Mouse (Mus musculus) heart, postnatal 25 days (tissue): Measurements from ENCODE around the gene Lca5l. TPM values are rescaled to one million over a fixed set of nuclear protein-coding genes. Genes with fewer than 3 reads are reported as not detected.
A peak's percentile ranks its signal among the peaks of the same experiment; 100 is the strongest.
"Not testable (repeated sequence)": the region's sequence is repeated elsewhere in the genome, so short reads cannot be mapped to it uniquely, and the experiment has no call there.

Source experiments
- DNase-seq: peaks from one replicate; pipeline ENCODE4 v3.0.0; 2022; ENCODE audit warnings: low spot score
- intact Hi-C: fragments of 180-260 bp; cut with DNase I; formaldehyde crosslinking; loops from one replicate; pipeline ENCODE4 v1.15.1; 2025
- total RNA-seq, 2 experiments: library from RNA; stranded (reverse); gene quantifications; 2 replicates each; pipeline ENCODE4 v1.2.3; 2021

The Lca5l gene
- total RNA-seq, 2 experiments from 2014 or later = 0.47 to 0.61 TPM

DNA sequence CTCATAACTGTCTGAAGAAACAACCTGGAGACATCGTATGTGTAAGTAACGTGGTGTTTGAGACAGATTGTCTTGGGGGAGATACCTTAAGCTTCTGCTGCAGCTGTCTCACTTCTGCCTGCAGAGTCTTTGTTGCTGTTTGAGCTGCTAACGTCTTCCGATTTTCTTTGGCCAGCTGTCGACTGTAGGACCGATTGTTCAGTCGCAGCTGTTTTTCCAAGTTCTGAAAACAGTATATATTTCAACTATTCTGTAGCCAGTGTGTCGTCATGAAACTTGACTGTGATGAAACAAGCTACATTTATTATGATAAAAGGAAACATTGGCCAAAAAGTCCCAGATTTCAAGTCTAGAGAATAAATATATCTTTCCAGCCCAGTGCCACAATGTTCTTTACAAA, 18.4 kb downstream of the Lca5l start:
- DNase-seq = no peak
- intact Hi-C loops = no loop called here

DNA sequence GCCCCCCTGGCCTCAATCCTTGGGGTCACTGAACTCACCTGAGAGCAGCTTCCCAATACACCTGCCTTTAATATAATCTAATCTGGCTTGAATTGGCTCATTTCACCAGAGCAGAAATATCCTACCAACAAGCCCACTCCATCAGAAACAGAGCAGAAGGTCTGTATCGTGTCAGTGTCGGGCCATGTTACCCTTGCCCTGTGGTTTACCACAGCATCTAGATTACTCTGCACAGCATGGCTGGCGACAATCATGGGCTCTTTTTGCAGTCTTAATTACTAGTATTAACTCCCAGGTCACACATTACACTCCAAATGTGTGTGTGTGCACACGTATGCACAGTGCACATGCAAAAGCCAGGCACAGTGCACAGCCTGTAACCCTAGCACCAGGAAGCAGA, 23.2 kb downstream of the Lca5l start:
- intact Hi-C loops = no loop called here
- no peak for DNase-seq

DNA sequence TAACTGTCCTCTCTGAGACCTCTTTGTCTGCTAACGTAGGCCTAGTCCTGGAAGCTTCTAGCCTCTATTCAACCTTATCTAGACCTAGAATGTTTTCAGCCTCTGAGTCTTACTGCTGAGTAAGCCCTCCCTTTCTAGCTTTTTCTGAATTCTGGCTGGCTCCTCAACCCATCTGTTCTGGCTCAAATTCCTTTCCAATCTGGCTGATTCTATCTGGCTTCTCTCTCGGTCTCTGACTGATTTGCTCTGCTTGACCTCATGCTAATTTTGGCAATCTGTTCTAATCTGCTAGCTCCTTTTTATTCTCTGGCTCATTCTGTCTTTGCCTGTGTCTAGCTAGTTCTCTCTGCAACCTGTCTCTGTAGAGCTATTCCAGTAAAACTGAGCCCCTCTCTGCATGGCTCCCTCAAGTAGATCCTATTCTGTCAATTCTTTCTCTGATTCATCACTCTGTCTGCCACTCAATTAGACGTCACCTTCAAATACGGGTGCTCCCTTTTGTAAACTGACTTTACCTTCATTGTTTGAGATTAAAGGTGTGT, 26.3 kb downstream of the Lca5l start:
- DNase-seq = no peak
- intact Hi-C loops = no loop called here

DNA sequence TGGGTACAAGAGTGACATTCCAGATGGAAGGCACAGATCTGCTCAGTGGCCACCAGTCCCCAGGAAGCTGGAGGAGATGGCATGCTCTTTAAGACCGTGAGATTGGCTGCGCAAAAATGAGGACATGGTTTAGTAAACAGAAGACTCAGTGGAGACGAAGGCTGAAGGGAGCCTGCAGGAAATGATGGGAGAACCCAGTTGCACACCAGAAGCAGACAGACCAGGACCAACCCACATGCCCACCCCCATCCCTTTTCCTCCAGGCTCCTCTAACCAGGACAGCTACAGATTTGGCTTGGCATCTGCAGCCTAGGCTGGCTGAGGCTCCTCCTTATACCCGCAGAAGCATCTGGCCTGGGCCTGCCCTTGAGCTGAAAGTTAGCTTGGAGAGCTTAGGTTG, 30.7 kb downstream of the Lca5l start:
- DNase-seq = no peak
- intact Hi-C loops = no loop called here

DNA sequence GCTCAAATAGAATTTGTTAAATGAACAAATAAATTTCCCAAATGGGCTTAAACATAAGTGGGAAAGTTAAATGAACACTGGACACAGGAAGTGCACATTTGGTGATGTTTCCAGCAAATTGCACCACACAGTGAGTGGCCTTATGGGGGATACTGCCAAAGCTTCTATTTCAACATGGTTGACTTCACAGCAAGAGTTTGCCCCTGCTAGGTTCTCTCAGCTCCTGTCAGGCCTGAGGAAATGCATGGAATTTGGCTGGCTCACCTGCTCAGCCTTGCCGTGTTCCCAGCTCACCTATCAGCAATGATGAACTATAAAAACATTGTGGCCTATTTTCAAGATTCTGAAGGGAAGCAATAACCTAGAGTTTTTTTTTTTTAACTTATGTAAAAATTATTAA, 31.1 kb downstream of the Lca5l start:
- intact Hi-C loops = no loop called here
- DNase-seq = no peak

DNA sequence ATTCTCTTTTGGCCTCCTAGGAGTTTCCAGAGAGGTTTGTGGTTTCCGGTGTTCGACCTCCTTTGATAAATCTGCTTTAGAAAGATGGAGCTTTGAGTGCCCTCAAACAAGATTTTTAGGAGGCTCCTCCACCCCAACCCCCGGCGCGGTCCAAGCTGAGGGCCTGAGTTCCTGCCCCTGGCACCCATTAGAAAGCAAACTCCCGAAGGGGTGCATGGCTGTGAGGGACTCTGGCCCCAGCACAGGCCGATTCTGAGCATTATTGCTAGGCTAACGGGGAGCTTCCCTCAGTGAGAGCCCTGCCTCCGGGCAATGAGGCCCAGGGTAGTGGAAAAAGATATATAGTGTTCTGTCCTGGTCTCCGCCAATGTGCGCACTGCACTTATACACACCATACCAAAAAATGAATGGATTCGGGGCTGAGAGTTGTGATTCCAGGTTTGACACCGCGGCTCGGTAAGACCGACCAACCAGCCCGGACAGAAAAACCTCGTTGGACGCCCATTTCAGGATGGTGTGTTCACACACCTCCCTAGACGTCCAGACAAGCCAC, 32.2 kb downstream of the Lca5l start:
- DNase-seq = no peak

DNA sequence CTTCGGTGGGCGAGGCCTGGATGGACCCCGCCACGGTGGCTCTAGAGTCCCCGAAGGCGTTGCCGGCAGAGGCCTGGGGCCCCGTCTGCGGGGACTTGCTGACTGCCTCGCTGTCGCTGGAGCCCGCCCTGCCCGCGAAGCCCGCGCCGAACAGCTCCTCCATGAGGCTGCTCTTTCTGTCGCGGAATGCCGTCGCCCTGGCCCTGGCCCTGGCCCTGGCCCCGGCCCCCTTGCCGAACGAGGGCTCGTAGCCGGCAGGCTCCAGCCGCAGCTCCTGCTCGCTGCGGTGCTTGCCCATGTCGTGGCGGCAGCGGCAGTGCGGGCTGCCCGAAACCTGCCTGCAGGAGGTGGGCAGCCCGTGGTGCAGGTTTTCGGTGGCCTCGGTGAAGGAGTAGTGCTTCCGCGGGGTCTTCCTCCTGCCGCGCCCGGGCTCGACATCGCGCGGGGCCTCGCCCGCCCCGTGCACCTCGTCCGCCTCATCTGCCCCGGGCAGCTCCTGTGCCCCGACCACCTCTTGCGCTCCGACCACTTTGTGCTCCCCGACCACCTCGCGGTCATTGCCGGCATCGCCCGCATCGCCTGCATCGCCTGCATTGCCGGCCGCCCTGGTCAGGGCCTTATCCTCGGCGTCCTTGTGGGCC, 32.9 kb downstream of the Lca5l start:
- intact Hi-C loops = loop anchor here (5.0 kb wide), 1 partner anchor 183 kb away; no protein-coding TSS in a partner anchor
- peak; percentile 44 for DNase-seq

More for the DNA sequence above, 32.2 kb downstream of the Lca5l start:
- intact Hi-C loops = loop anchor here (5.0 kb wide), 1 partner anchor 182 kb away; no protein-coding TSS in a partner anchor

DNA sequence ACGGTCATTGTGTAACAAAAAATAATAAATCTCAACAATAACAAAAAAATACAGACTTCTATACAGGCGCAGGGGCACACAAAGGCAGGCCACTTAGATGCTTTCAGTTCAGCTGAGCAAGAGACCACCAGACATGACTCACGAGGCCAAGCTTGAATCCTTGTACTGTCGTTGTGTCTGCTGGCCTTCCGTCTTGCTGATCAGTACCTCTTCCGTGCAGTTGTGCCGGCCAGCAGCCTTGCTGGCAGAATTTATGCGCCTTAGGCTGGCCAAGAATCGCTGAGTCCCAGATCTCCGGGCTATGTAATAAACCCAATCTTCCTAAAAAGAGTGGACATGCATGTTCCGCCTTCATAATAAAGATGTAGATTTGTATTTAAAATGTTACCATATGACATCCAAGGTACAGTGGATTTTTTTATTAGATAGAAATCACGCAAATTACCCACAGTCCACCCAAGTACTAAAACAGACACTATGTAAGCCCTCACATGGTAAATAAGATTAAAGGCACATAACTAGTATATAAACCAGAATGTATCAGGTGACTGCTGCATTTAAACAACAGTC, 33.5 kb downstream of the Lca5l start:
- DNase-seq = no peak
- intact Hi-C loops = loop anchor here (5.0 kb wide), 1 partner anchor 184 kb away; no protein-coding TSS in a partner anchor

DNA sequence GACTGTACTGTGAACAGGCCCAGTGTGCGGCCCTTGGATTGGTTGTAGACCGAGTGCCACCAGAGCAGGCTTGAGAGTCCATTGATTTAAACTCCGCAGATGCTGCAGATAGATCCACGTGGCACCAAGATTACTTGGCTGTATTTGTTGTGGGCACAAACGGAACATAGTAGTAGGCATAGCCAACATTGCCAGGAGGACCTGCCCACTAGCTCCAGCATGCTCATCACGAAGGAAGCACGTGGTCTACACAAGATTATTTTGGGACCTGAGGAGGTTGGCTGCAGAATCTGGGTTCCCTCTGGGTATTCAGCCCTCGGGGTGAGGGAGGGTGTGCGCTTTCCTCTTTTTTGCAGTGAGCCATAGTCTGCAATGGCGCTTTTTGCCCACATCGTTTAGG, 34.9 kb downstream of the Lca5l start:
- intact Hi-C loops = loop anchor here (5.0 kb wide), 1 partner anchor 185 kb away; no protein-coding TSS in a partner anchor
- DNase-seq = no peak

DNA sequence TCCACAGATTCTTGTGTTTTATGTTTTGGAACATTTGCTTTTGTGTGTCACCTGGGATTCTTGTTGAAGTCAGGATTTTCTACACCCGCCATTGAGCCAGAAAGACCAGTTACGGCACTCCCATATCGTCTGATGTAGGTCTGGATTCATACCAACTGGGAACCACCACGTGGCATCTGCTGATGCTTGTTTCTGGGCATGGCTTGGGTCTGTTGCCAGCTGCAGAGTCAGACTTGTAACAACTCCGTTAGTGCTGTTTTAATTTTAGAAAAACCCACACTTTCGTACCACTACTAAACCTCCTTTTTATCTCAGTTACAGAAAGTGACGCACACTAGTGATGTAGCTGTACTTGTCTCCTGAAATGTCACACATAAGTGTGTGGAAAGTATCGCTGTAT, 36.1 kb downstream of the Lca5l start:
- no peak for DNase-seq
- intact Hi-C loops = loop anchor here (5.0 kb wide), 1 partner anchor 186 kb away; no protein-coding TSS in a partner anchor

DNA sequence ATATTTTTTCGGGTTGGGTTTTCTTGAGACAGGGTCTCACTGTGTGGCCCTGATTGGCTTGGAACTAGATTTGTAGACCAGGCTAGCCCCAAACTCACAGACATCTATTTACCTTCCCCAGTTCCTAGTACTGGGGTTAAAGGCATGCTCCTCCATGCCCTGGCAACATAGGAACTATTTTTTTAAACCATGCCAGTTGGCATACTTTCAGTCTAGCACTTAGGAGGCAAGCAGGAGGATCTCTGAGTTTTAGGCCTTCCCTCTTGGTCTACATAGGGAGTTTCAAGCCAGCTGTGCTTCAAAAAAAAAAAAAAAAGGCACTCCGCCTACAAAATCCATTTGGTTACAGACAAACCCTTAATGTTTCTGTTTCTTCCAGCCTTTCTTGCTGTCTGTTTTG, 37.6 kb downstream of the Lca5l start:
- no peak for DNase-seq
- intact Hi-C loops = no loop called here

DNA sequence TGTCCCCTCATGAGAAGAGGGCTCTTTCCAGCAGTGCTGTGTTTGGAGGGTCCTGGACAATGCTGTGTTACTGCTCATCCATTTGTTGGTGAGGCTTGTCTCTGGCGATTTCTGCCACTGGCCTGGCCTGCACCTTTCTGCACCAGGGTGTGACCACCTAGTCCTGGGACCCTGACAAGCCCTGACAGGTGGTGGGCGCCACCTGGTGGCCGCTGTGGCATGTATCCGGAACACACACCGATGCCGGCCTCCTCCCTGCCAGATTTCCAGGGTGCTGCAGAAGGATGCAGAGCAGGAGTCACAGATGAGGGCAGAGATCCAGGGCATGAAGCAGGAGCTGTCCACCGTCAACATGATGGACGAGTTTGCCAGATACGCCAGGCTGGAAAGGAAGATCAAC, 40.5 kb downstream of the Lca5l start:
- intact Hi-C loops = no loop called here
- no peak for DNase-seq

DNA sequence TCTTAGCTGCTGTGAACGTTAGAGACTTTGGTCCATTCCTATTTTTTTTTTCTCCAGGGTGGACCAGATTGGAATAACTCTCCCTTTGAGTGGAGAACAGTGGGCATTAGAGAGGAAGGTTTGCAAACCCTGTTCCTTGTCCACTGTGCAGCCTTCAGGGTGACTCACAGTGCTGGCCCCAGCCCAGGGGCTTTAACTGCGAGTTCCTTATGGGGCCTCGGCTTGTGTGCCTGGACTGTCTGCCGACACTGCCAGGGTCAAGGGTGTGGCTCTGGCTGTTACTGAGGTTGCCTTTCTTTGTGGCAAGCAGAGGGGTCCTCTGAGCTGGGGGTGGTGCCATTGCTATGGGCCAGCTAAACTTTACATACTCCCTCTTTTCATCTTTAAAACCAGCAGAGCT, 41.1 kb downstream of the Lca5l start:
- intact Hi-C loops = no loop called here
- peak; percentile 35 for DNase-seq

DNA sequence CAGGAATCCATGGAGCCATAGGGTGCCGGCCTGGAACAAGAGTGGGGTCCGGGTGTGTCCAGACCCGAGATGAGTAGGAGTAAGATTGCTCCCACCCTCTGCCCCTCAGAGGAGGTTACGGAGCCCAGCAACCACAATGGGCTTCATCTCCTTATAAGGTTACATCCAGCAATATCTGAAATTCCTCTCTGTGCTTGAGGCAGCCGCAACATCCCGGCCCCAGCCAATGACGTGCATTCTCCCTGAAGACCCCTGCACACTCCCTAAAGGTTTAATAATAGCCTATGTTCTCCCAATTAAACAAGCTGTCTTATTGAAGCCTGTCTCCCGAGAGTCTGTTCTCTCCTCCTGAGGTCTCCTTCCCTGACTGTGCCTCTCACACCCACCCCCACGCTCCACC, 42.8 kb downstream of the Lca5l start:
- no peak for DNase-seq
- intact Hi-C loops = loop anchor here (5.0 kb wide), 2 partner anchors 67 to 102 kb away; partner anchors contain the start of gene Brwd1

DNA sequence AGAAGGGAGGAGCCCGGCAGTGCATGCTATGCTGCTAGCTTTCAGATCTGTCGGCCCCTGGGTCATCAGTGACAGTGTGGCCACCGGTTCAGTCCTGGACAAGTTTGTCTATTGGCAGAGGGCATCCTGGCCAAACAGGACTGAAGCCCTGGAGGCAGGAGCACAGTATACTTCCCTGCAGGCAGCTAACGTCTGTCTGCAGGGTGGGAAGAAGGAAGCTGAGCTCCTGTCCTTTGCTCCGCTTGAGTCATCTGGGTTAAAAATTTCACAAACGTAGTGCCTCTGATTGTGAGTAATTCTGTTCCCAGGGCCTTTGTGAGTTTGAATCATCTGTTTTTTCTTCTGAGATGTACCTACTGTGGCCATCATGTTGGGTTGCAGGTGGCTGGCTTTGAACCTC, 43.2 kb downstream of the Lca5l start:
- DNase-seq = no peak
- intact Hi-C loops = loop anchor here (5.0 kb wide), 2 partner anchors 67 to 102 kb away; partner anchors contain the start of gene Brwd1

DNA sequence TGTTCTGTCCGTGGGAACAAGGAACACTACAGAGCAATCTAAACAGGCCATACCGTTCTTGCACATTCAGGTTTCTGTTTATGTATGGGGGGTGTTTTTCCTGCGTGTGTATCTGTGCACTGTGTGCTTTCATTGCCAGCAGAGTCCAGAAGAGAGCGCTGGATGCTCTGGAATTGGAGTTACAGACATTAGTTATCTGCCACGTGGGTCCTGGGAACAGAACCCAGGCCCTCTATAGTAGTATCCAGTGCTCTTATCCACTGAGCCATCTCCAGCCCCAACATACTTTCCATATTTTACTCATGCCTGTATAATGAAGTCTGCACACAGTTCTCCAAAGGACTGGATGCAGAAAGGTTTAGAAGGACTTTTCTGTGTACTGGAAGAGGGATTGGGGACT, 46.3 kb downstream of the Lca5l start:
- DNase-seq = no peak
- intact Hi-C loops = loop anchor here (5.0 kb wide), 2 partner anchors 64 to 99 kb away; partner anchors contain the start of gene Brwd1

DNA sequence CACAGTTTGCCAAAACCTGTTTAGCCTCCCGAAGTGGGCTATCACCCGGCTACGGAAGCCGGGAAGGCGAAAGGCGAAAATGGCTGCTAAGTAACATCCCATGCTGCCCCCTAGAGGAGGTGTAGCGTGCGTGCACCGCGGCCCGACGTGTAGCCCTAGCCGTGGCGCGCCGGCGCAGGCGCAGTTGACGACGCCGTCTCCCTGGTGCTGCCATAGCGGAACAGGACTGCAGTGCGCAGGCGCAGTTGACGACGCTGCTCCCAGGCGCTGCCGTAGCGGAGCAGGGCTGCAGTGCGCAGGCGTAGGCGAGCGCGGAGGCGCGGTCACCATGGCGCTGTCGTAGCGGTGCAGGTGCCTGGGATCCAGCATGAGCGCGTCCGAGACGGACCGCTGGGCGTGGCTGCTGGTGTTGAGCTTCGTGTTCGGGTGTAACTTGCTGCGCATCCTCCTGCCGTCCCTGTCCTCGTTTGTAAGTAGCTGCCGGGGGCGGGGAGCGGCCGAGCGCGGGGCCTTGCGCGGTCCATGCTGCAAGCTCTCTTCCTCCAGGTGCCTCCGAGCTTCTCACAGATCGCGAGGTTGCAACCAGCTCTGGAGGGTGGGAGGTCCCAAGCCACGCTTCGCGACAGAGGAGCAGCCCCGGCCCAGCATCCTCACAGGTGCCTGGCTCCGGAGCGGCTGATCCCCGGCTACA, 46.8 kb downstream of the Lca5l start, which contains the start of gene Wrb:
Wrb (plus strand) TSS at position 298 of the 691 bp plus-strand sequence.
- intact Hi-C loops = loop anchor here (5.0 kb wide), 2 partner anchors 63 to 98 kb away; partner anchors contain the start of gene Brwd1
- DNase-seq = peak; percentile 100

DNA sequence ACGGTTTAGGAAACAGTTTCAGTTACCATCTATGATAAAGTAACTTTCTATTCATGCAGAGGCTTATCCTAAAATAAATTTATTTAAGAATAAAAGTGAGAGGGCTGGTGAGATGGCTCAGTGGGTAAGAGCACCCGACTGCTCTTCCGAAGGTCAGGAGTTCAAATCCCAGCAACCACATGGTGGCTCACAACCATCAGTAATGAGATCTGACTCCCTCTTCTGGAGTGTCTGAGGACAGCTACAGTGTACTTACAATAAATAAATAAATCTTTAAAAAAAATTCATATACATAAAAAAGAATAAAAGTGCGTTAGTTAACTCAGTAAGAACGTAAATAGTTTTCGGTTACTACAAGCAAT, 47.3 kb downstream of the Lca5l start:
- DNase-seq = not testable (repeated sequence)
- intact Hi-C loops = loop anchor here (5.0 kb wide), 2 partner anchors 62 to 97 kb away; partner anchors contain the start of gene Brwd1

DNA sequence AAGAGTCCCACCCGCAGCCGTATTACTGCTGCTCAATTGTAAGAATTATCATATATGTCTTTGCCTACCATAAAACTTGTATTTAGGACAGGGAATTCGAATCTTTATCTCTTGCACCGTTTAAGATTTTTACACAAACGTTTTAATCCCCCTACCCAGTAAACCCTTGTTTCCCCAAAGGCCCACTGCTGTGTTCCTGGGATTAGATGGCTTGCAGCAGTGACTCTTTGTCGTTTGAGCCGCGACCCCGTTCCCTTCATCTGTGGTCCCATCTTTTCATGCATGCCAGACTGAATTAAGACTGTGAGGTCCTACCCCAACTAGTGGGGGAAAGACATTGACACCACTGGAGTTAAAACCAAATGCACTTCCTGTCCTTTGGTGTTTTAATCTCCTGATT, 63.6 kb downstream of the Lca5l start:
- intact Hi-C loops = loop anchor here (2.0 kb wide), 1 partner anchor 14 kb away; no protein-coding TSS in a partner anchor

More for the DNA sequence above, 63.6 kb downstream of the Lca5l start:
- no peak for DNase-seq
